In genomic region chrX:161370927-161371326, GRCm38 (mm10) we compare ENCODE assay signal across 9 mouse cellular contexts.
DNase-seq lines count a peak whose midpoint lies in the region; ATAC-seq and TF ChIP-seq lines count a peak whose summit lies in the region.
"Had no signal": no experiment of that assay in that cellular context is flagged by ENCODE, and none has a peak within 500 bp of the region (broad histone marks: within the 10 kb centered on the region; RNA-seq: fewer than 3 reads in every experiment).

No protein-coding gene starts in this region.

- no peak for TF ChIP-seq POLR2A in brain, embryonic 14.5 days (IDR thresholded peaks at IDR 0.05; ENCODE audit: borderline replicate concordance, extremely low read depth, insufficient read depth, insufficient read length, poor library complexity, severe bottlenecking)

- no peak for TF ChIP-seq EP300 in heart, postnatal 0 days (IDR thresholded peaks at IDR 0.05; ENCODE audit: low read depth)
- no peak for TF ChIP-seq EP300 in lung, postnatal 0 days (IDR thresholded peaks at IDR 0.05)

- no peak overlapping the region for H3K9ac ChIP-seq in heart, postnatal 0 days (replicated peaks; ENCODE audit: low read depth, low read length)
- H3K9ac ChIP-seq in lung, postnatal 0 days (replicated peaks; ENCODE audit: low read depth): no peak overlapping the region
- H3K9ac ChIP-seq in intestine, embryonic 15.5 days: no peak overlapping the region

- peak; percentile 35; the same call in 1 of the 2 replicates for TF ChIP-seq CTCF in heart, postnatal 0 days (IDR thresholded peaks at IDR 0.05; ENCODE audit: low read depth)
- TF ChIP-seq CTCF in lung, postnatal 0 days (IDR thresholded peaks at IDR 0.05): peak; percentile 34
- TF ChIP-seq CTCF in brain, embryonic 14.5 days (IDR thresholded peaks at IDR 0.05; ENCODE audit: borderline replicate concordance, extremely low read depth, insufficient read depth, insufficient read length): 0 out of 2 replicates have a peak, but pooled peaks have one; percentile 20

- H3K4me3 ChIP-seq in heart, postnatal 0 days (ENCODE audit: low read depth, low read length): no peak overlapping the region
- no peak overlapping the region for H3K4me3 ChIP-seq in lung, postnatal 0 days (ENCODE audit: low read depth, low read length)
- H3K4me3 ChIP-seq in intestine, embryonic 15.5 days (replicated peaks): no peak overlapping the region

- no peaks in the 10 kb centered on the region for H3K27me3 ChIP-seq in heart, postnatal 0 days (ENCODE audit: control insufficient read depth, insufficient read depth, low read length)
- H3K27me3 ChIP-seq in lung, postnatal 0 days (replicated peaks; ENCODE audit: insufficient read depth, low read length): no peaks in the 10 kb centered on the region
- H3K27me3 ChIP-seq in splenic B cell, adult 2 months (ENCODE audit: control insufficient read depth, insufficient read depth, low read length, poor library complexity, severe bottlenecking): no peaks in the 10 kb centered on the region
- H3K27me3 ChIP-seq in intestine, embryonic 15.5 days (replicated peaks): no peaks in the 10 kb centered on the region

- H3K9me3 ChIP-seq in heart, postnatal 0 days (replicated peaks; ENCODE audit: control insufficient read depth, low read length): no peaks in the 10 kb centered on the region
- H3K9me3 ChIP-seq in lung, postnatal 0 days (ENCODE audit: low read length): no peaks in the 10 kb centered on the region
- H3K9me3 ChIP-seq in intestine, embryonic 15.5 days: no peaks in the 10 kb centered on the region

- WGBS in heart, postnatal 0 days: 31% methylated on average over 11 of the region's 11 CpGs
- WGBS in lung, postnatal 0 days: 38% methylated on average over 11 of the region's 11 CpGs
- 44% methylated on average over 11 of the region's 11 CpGs for WGBS in intestine, embryonic 15.5 days

- ATAC-seq in heart, postnatal 0 days (ENCODE audit: insufficient read depth, low read depth): no peak
- no peak for ATAC-seq in lung, postnatal 0 days
- ATAC-seq in intestine, embryonic 15.5 days: no peak

- H3K4me2 ChIP-seq in heart, postnatal 0 days (ENCODE audit: low read depth, low read length): no peak overlapping the region
- H3K4me2 ChIP-seq in lung, postnatal 0 days (replicated peaks; ENCODE audit: low read depth, low read length): no peak overlapping the region
- H3K4me2 ChIP-seq in intestine, embryonic 15.5 days (replicated peaks): no peak overlapping the region

- intact Hi-C loops in gastrocnemius, postnatal 14 days (cut with DNase I; ENCODE audit: low total_unique reads): no loop called here

- H3K4me1 ChIP-seq in heart, postnatal 0 days (ENCODE audit: control insufficient read depth, insufficient read depth): no peaks in the 10 kb centered on the region
- no peaks in the 10 kb centered on the region for H3K4me1 ChIP-seq in lung, postnatal 0 days (ENCODE audit: insufficient read depth, low read depth, low read length)
- no peaks in the 10 kb centered on the region for H3K4me1 ChIP-seq in intestine, embryonic 15.5 days (replicated peaks)

- H3K27ac ChIP-seq in heart, postnatal 0 days (ENCODE audit: low read depth): no peak overlapping the region
- no peak overlapping the region for H3K27ac ChIP-seq in lung, postnatal 0 days (ENCODE audit: low read length)
- H3K27ac ChIP-seq in intestine, embryonic 15.5 days: no peak overlapping the region

- no peaks in the 10 kb centered on the region for H3K36me3 ChIP-seq in heart, postnatal 0 days (replicated peaks; ENCODE audit: control insufficient read depth, insufficient read depth, low read length)
- H3K36me3 ChIP-seq in lung, postnatal 0 days (ENCODE audit: insufficient read depth, low read length): no peaks in the 10 kb centered on the region
- H3K36me3 ChIP-seq in splenic B cell, adult 2 months (ENCODE audit: control insufficient read depth, insufficient read depth, low read length, poor library complexity, severe bottlenecking): no peaks in the 10 kb centered on the region
- no peaks in the 10 kb centered on the region for H3K36me3 ChIP-seq in intestine, embryonic 15.5 days

- no peak for DNase-seq in heart, postnatal 0 days (ENCODE audit: low spot score)
- no peak for DNase-seq in heart, adult 11 months
- no peak for DNase-seq in lung, postnatal 0 days (ENCODE audit: low spot score)
- no peak for DNase-seq in lung, postnatal 10 days
- DNase-seq in brain, embryonic 14.5 days (ENCODE audit: low read depth): peak; percentile 27
- DNase-seq in splenic B cell, adult 2 months (ENCODE audit: low read depth, low spot score): peak; percentile 0
- no peak for DNase-seq in gastrocnemius, postnatal 14 days
- DNase-seq: right cerebral cortex, adult 18-20 months had no signal

Comparison
In these comparisons a context has a peak if more than half of its experiments do, and no peak if none do; other contexts are left out.
1. DNase-seq: peak in brain, embryonic 14.5 days (single experiment) and splenic B cell, adult 2 months (single experiment); none in heart, postnatal 0 days (single experiment), heart, adult 11 months (single experiment), lung, postnatal 0 days (single experiment), lung, postnatal 10 days (single experiment) and gastrocnemius, postnatal 14 days (single experiment).
2. Peak in every context shown above with its lines, with median percentiles within 50 percentile points of each other: CTCF ChIP-seq.